Mouse (Mus musculus): ENCODE measurements around the gene Bmp2k.

Gene Bmp2k

GRCm38 (mm10) chr5:97097631-97098041 lies 100.1 kb downstream of the Bmp2k start:
- DNase-seq (ENCODE audit: low read depth, low spot score), result no peak

DNA sequence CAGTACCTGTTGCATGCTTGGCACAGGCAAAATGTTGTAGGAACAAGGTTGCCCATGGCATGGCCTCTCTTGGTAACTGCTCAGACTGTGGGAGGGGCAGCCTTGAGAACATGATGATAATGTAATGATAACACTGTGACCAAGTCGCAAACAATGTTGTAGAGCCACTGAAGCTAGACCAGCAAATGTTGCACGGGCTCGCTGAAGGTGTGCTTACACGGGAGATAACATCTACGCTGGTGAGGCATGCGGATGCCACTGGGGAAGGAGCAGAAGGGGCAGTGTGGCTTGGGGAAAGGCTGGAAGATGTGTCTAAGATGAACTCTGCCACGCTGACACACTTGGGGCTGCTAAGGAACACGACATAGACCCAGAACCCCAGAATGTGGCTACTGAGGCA lies 102.5 kb downstream of the Bmp2k start:
- DNase-seq (ENCODE audit: low read depth, low spot score), result no peak

GRCm38 (mm10) chr5:97108333-97108732 lies 110.8 kb downstream of the Bmp2k start:
- peak; percentile 52 for DNase-seq (ENCODE audit: low read depth, low spot score)

DNA sequence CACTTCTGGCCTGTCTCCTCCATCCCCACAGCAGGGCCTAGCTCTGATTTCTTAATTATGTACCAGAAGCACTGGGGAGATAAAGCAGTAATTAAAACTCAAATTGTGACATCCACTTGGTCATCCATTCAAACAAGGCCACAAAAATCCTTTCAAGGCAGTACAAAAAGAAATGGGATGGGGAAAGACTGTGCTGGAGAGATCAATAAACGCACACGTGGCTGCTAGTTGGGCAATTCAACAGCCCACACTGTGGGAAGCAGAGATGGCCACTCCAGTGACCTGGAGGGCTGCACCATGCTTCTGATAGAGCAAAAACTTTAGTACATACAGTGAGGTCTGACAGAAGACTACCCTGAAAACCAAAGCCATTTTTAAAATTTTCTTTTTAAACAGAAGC lies 112.6 kb downstream of the Bmp2k start:
- no peak for DNase-seq (ENCODE audit: low read depth, low spot score)

DNA sequence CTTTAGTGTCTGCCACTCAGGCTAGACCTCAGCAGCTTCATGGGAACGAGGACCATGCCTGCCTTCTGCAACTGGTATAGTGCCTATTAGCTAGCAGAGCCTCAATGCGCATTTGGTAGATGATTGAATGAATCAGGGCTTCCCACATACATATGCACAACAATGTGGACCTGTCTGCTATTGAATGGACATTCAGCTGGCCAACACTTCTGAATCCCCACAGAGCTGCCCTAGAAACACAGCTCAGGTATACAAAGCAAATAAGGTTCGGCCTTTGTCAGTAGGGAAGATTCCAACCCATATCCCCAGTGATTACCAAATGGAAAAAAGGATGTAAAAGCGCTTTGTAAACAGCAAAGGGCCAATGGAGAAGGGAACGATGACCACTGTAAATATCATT lies 113.2 kb downstream of the Bmp2k start:
- peak; percentile 11 for DNase-seq (ENCODE audit: low read depth, low spot score)

DNA sequence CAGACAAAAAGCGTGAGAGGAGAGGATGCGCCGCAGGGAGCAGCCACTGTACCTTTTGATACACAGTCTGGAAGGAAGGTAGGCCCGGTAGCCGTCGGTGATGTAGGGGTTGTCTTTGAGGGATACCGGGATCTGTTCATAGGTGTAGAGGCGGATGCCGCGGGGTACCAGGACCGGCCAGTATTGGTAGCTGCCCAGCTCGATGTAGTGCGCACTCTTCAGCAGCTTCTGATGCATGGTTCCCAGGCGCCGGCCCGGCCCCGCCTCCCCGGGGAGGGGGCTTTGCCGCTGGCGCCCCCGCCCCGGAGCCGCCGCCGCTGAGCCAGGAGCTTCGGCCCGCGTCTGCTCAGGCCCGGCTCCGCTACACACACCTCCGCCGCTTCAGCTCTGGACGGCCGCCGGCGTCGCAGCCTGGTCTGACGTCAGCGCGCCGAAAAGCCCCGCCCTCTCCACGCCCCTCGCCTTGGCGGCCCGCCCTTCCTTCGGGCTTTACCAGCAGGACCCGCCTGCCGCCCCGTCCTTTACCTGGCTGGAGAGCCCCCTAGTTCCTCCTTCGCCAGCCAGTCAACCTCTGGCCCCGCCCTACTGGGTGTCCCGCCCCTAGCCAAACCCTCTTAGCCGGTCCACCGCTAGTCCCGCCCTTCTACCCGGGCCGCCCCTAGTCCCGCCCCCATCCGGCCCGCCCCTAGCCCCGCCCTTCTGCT lies 113.9 kb downstream of the Bmp2k start, which contains the start of gene Paqr3:
Paqr3 (minus strand) TSS at position 390 of the 704 bp plus-strand sequence.
- DNase-seq (ENCODE audit: low read depth, low spot score), result peak; percentile 93

- no peak for DNase-seq (ENCODE audit: low read depth, low spot score)
Measured at GRCm38 (mm10) chr5:97124977-97125376, 127.5 kb downstream of the Bmp2k start.

DNA sequence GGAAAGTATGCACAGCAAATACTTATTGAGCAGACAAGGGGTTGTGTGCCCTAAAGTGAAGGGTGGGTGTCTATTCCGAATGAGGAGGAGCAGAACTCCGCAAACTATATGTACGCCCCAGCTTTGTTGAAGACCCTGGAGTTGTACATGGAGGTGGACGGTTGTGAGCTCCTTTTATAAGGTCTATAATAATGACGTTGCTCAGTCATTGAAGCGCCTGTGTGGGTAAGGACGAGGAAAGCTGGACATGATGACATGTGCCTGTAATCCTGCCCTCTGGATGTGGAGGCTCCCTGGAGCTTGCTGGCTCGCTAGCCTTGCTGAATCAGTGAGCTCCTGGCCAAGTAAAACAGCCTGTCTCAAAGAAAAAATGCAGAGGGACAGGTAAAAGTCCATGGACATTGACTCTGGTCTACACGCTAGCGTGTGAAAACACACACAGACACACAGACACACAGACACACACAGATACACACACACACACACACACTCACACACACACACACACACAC lies 128.0 kb downstream of the Bmp2k start:
- DNase-seq (ENCODE audit: low read depth, low spot score), result peak; percentile 81

- peak; percentile 68 for DNase-seq (ENCODE audit: low read depth, low spot score)
Measured at GRCm38 (mm10) chr5:97126005-97126404, 128.5 kb downstream of the Bmp2k start.

GRCm38 (mm10) chr5:97127284-97127683 lies 129.8 kb downstream of the Bmp2k start:
- DNase-seq (ENCODE audit: low read depth, low spot score), result no peak

DNA sequence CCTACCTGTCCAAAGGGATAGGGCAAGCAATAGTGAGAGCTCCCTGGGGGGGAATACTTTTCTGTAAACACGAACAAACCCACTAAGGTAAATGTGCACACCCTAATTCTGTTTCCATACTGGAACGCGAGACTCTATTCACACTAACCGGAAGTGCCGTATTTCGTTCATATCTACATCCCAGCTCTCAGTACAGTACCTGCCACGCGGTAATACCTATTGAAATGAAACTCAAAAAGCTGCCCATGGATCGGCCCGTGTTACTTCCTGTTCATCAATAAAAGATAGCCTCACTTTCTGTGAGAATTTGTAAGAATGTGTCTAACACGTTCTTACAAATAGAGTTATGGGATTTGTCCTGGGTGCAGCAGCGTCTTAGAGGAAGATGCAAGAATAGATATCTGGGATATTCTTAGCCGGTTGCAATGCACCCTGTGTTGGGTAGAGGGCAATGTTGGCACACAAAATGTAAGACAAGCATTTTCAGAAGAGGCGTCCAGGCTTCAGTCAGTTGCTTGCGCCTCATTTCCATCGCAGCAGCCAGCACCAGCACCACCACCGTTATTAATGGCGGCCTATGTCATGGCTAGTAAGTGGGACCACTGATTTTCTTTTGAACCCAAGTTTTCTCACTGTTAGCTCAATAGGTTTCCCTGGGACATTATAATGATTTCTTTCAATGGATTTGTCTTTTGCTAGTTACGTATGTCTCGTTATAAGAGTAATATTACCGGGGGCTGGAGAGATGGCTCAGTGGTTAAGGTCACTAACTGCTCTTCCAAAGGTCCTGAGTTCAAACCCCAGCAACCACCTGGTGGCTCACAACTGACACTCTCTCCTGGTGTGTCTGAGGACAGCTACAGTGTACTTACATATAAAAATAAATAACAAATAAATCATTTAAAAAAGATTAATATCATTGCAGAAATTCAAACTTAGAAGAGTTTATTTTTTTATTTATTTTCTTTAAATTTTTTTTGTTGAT lies 131.0 kb downstream of the Bmp2k start:
- peak; percentile 80 for DNase-seq (ENCODE audit: low read depth, low spot score)

- DNase-seq (ENCODE audit: low read depth, low spot score), result no peak
Measured at GRCm38 (mm10) chr5:97129589-97129988, 132.1 kb downstream of the Bmp2k start.

- no peak for DNase-seq (ENCODE audit: low read depth, low spot score)
Measured at GRCm38 (mm10) chr5:97135331-97135730, 137.8 kb downstream of the Bmp2k start.
